Mouse (Mus musculus): ENCODE results near the gene Rad54l.

Gene Rad54l

DNA sequence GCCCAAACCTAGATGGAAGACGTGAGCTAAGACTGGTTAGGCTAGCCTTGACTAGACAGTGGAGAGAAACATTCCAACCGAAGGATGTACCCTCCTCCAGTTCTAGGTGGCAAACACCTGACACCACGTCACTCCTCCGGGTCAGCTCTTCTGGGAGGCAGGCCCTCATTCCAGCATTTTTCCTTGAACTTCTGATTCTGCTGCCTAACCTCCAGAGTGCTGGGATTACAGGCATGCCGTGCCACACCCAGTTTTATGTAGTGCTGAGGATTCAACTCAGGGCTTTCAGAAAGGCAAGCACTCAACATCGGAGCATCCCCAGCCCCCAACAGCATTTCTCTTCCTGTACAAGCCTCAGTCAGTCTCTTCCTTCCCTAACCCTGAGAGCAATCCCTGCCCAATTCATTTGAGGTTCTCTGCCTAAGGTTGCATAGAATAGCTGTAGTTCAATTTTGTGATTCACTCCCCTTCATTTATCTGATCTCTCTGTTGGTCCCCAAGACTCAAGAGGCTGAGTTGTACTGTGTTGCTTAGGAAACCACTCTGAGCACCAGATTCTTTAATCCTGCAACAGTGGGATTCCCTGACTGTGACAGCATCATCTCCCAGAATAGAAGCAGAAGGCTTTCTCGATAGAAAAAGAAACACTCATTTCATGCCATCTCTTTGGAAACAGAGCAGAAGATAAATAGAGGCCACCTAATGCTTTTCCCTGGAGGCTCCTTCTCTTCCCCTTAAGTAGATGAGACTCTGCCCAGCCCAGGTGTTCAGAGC is 17.5 kb upstream of the Rad54l start:
- no peak for DNase-seq (ENCODE audit: low spot score)

DNA sequence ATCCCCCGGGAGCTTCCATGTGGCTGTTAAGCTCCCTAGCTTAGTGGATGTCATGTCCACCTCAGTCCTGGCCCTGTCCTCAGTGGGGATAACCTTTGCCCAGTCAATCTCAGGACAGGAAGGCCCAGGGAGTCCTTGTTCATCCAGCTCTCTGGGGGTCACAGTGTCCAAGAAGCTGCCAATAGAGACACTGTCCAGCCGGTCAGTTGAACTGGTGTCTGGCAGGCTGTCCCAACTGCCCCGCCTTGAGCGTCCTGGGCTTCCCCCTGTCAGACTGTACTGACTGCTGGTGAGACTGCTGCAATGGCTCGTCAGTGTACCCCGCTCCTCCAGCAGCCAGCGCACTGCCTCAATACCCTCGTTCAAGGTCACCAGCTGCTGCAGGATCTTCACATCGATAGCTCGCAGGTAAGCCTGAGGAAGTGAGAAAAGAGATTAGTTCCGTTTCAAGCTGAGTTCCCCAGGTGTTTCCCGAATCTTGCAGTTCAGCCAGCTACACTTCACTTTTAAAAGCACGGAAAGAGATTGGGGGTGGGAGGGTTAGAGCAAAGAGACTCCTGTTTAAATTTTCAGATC is 14.0 kb upstream of the Rad54l start:
- DNase-seq (ENCODE audit: low spot score), result no peak

DNA sequence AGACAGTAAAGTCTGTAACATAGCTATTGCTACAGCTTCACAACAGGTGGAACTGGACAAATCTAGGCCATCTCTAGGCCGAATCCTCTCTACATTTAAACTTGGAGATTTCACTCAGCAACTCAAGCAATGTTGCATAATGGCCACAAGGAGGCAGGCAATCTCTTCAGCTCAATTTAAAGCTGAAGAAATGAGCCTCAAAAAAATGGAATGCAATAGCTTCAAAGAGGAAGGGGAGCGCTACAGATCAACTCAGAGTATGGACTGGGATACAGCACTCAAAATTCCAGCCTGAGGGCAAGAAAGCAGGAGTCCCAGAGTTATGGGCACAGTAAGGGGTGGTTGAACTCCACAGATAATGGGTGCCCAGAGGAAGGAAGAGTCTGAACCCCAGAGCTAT is 11.5 kb upstream of the Rad54l start:
- DNase-seq (ENCODE audit: low spot score), result peak; percentile 73

DNA sequence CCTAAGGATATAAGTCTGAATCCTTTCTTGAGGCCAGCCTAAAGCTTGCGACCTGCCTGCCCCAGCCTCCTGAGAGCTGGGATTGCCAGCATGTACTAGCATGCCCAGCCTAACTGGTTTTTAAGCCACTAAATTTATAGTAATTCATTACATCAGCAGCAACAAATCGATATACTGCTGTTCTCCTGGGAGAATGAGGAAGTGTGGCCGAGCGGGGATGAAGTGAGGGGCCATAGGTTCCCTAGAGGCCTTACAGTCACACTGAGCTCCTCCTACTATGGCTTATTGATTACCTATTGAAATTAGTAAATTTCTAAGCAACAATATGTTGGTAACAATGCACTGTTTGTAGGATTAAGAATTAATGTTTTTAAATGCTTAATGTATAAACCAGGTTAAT is 9.6 kb upstream of the Rad54l start:
- no peak for DNase-seq (ENCODE audit: low spot score)

DNA sequence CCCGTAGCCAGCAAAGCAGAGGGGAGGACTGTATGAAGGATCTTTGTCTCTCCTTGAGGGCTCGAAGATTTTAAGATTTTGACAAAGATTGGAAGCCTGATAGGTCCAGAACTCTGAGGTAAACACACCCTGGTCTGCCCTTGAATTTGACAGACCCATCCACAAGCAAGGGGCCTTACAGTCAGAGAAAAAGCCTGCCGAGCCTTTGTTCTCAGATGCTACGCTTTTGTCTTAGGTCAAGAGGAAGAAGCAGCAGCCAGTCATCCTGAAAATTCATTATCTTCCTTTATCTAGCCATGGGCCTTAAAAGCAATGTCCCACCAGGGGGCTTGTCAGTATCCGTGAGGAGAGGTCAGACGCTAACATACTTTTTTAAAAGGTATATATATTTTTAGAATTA is 4.5 kb upstream of the Rad54l start:
- DNase-seq (ENCODE audit: low spot score), result no peak

DNA sequence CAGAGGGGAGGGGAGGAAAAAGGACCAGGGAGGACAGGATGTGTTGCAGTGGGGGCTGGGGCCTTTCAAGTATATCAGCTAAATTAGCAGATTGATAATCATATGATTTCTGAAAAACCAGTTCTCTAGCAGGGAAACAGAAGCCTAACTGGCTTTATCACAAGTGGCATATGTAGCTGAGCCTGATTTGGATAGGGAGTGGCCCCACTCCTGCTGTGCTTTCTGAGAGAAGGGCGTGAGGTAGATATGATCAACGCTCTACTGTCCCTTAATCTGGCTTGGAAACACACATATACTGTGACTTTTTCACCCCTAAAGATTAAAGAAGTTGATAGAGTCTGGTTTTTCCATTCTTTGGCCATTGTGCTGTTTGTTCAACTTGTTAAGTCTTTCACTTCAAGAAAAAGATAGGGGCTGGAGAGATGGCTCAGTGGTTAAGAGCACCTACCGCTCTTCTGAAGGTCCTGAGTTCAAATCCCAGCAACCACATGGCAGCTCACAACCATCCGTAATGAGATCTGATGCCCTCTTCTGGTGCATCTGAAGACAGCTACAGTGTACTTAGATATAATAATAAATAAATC is 2.4 kb upstream of the Rad54l start:
- DNase-seq (ENCODE audit: low spot score), result no peak

DNA sequence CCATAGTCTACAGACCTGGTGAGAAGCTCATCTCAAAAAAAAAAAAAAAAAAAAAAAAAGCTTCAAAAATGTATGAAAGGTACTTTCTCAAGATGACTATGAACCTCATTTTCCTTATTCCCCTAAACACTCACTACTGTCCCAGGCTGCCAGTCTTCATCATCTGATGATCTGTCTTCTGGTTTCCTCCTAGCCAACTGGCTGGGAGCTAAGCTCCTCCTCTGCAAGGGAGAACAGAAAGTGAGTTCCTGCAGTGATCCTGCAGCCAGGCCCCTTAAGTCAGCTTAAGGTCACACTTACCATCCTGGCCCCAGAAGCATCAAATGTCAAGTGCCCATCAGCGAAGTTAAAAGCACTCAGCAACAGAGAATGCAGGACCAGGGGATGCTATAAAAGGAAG is 728 bp downstream of the Rad54l start:
- DNase-seq (ENCODE audit: low spot score), result peak; percentile 17

DNA sequence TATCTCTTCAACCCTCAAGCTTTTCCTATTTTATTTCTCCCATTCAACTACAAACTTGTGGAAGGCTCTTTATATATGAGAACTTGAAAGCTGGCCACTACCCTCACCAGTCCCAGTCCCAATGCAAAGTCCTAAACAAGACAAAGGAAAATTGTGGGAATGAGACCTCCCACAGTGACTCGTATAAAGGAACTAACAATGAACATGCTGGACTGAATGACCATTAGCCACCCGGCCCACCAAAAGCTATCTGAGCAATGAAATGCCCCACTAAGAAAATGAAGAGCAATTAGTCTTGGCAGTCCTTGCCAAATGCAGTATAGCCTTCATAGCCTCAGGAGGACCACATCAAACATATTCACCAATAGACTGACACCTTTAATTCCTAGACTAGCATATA is 12.0 kb downstream of the Rad54l start:
- no peak for DNase-seq (ENCODE audit: low spot score)

DNA sequence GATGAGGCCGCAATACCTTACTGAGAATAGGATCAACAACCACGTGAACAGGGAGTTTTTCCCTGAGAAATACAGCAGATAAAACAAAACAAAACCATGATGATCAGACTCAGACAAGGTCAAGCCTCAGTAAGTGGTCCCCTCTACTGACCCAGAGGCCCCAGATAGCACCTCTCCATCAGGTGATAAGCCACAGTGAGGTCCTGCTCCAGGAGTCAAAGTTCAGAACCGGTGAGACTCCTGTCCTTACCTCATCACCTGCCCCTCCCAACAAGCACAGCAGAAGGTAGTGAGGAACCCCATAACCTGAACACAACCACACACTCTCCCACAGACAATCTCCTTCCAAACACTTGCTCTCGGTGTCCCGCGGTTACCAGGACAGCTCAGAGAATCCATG is 12.8 kb downstream of the Rad54l start:
- no peak for DNase-seq (ENCODE audit: low spot score)

DNA sequence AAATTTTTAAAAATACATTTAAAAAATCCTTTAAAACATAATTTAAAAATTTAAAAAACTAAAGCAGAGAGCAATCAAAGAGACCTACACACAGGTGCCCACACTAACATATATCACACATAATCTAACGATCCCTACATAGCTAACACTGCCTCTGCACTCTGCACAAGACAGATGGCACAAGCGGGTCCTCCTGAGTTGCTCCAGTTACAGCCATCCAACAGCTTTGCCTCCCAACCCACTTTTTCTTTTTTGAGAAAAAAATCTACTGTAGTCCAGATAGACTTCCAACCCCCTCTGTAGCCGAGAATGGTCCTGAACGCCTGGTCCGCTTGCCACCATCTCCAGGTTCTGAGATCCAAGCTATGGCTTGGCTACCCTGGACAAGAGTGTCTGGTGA is 18.2 kb downstream of the Rad54l start:
- no peak for DNase-seq (ENCODE audit: low spot score)

DNA sequence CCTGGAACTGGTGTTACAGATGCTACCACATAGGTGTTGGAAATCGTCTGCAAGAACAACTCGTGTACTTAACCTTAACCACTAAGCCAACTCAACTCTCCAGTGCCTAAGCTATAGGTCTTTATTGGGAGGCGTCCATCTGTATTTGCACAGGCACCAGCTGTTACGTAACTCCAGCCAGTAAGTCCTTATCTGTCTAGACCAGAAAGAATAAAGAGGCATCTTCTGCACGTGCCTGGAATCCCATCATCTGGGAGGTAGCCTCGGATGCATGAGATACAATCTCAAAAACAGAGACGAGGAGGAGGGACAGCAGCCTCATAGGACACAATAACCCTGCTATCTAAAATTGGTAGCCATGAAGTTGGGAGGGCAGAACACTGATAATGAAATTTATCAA is 22.5 kb downstream of the Rad54l start:
- no peak for DNase-seq (ENCODE audit: low spot score)

DNA sequence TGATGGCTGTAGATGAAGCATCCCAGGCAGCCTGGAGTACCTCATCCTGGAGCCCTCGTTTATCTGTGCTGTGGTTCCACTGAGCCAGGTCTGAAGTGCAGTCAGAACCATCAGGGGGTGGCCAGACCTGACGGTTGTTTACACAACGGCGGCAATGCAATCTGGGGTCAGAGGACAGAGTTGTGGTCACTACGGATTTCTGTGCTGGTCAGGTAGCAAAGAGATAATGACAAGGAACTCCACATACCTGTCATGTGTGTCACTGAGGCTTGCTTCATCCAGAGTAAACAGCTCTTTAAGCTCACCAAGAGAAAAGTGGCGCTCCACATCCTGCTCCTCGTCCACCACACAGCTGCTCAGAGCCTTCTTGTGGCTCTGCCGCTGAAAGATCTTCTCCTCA is 26.3 kb downstream of the Rad54l start:
- DNase-seq (ENCODE audit: low spot score), result no peak

DNA sequence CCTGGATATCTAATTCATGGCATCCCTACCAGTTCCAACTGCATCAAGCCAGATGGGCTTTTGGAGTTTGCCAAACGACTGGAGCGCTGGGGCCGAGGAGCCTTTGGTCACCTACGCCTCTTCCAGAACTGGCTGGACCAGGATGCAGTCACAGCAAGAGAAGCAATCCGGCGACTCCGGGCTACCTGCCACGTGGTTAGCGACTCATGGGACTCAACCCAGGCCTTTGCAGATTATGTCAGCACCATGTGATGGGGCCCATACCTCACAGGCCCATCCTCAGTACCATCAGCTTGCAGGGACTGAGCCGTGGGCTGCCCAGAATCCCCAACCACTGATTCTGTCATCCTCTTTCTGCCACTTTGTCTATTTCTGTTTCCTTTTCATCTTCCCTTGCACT is 27.2 kb downstream of the Rad54l start:
- no peak for DNase-seq (ENCODE audit: low spot score)

DNA sequence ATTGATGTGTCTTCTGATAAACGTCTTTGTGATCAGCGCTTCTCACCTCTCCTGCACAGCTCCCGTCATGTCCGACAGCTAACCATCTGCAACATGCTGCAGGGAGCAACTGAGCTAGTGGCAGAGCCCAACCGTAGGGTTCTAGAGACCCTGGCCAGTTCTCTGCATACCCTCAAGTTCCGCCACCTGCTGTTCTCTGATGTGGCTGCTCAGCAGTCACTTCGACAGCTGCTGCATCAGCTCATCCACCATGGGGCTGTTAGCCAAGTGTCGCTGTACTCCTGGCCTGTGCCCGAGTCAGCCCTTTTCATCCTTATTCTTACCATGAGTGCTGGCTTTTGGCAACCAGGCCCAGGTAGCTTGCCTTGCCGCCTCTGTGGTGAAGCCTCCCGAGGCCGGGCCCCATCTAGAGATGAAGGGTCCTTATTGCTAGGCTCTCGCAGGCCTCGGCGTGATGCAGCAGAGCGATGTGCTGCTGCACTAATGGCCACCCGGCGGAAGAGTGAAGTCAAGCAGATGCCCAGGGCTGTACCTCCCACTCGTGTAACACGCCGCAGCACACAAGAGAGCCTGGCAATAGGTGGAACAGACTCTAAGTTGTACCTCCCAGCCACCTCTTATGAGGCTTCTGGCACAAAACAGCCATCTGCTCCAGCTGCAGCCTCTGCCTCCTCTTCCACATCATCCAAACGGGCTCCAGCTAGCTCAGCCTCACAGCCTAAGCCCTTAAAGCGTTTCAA is 34.8 kb downstream of the Rad54l start:
- DNase-seq (ENCODE audit: low spot score), result no peak

DNA sequence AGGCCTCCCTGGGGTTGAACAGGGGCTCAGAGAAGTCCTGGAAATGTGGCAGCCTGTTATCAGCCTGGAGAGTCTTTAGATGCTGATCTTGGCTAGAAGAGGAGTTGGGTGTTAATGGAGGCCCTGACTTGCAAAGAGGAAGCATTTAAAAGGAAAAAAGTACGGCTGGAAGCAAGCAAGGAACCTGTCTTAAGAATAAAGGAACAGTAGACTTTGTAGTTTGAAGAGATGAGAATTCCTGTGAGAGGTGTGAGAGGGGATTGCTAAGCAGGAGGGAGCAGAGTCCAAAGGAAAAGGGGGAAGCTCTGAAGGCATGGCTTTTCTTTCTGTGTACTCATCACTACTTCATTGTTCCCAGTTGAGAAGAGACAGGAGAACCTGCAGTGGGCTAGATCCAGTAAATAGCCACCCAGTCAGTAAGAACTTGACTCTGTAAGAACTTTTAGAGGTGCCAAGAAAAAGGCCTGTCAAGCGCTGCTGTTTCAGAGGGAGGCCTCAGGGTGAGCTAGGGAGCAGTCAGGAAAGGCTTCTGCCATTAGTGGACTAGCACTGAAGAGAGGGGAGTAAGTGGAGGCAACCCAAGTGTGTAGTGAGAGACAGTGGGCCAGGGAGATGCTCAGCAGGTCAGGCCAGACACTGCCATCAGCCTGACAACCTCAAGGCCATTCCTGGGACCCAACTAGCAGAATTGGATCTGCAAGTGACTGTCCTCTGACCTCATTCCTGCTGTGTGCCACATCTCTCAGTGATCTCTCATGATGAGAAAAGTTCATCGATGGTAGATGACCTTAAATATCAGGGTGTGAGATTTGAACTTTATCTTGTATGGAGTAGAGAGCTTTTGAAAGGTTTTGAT is 46.0 kb downstream of the Rad54l start:
- DNase-seq (ENCODE audit: low spot score), result no peak

DNA sequence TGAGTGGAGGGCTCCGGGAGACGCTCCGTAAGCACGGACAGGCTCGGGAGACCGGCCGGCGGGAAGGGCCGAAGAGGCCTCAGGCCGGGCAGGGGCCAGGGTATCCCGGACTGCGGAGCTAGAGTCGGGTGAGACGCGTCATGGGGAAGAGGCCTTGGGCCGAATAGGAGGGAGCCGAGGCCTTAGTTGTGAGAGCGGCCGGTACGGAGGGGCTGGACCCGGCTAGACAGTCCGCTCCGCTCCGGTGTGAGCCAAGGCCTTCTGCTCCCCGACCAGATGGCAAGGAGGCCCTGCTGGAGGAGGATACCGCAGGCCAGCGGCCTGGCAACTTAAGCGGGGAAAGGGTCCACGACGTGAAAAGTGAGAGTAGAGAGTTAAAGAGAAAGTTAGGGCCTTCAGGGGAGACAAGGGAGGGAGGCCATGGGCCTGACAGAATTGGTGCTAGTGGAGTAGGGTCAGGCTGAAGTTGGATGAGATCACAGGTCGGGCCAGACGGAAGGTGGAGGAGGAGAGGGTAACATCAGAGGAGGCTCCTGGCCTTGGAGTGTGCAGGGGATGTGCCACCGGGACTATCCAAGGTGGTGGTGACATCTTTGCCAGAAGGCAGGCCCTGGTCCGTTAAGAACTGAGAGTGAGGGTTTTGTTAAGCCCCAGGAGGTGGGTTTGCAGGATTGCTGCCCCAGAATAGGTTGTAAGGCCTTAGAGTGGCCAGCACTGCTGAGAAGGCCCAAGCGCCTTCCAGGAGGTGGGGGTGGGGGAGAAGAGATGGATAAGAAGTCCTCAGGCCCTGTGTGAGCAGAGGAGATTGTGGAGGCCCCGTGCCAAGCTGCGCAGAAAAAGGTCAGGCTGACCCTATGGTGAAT is 46.9 kb downstream of the Rad54l start:
- peak; percentile 48 for DNase-seq (ENCODE audit: low spot score)

DNA sequence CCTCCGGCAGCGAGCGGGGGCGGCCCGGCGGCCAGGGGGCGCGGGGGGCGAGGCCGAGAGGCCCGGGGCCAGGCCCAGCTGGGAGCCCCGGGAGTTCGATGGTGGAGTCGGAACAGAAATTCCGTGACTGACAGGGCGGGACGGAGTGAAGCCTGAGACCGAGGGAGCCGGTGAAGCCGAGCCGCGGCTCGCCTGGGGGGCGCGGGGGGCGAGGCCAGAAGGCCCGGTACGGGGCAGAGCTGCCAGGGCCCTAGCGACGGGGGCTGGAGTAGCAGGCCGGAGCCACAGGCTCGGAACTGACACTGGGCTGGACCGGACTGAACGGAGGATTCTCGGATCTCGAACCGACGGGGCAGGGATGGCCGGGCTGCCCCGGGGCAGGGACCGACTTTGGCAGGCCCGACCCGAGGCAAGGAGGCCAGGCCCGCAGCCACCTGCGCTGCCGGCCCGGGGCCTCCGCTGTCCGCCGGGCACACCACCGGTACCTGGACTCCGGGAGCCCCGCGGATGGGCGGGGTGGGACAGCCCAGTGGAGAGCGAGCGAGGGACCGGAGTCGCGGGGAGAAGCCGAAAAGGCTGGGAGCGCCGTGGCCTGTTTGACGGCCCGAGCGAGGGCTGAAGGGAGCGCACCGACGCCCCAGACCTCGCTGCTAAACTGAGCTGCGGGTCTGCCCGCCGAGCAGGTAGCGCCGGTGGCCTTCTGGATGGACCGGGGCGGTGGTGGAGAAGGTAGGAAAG is 47.7 kb downstream of the Rad54l start:
- peak; percentile 77 for DNase-seq (ENCODE audit: low spot score)

DNA sequence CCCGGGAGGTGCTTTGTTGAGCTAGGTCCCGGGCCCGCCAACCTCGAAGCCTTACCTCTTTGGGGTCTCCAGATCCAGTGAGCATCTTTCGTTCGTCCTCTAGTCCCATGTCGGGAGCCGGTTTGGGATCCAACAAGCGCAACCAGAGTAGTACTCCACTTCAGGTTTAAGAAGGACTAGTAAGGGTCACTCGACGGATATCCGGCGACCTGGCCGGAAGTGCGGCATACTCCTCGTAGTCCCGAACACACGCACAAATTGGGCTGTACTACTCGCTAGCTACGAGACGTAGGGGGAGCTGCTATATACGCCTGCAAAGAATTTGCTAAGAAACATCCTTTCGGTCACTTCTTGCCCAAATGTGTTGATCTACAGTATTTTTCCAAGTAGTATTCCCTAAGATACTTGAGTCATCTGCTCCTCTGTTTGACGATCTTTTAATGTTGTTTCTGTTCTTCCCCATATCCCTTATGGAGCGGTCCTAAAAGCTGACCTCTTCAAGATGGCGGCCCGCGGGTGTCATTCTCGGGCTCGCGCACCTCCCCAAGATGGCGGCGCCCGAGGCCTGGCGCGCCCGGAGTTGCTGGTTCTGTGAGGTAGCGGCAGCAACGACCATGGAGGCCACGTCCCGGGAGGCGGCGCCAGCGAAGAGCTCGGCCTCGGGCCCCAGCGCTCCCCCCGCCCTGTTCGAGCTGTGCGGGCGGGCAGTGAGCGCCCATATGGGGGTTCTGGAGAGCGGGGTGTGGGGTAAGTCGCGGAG is 48.4 kb downstream of the Rad54l start, which contains the start of the genes Uqcrh and Lrrc41:
Gene Uqcrh (minus strand): TSS at position 211 of the 760 bp plus-strand sequence.
Gene Lrrc41 (plus strand): TSS at position 409 of the 760 bp plus-strand sequence.
- DNase-seq (ENCODE audit: low spot score), result peak; percentile 96

DNA sequence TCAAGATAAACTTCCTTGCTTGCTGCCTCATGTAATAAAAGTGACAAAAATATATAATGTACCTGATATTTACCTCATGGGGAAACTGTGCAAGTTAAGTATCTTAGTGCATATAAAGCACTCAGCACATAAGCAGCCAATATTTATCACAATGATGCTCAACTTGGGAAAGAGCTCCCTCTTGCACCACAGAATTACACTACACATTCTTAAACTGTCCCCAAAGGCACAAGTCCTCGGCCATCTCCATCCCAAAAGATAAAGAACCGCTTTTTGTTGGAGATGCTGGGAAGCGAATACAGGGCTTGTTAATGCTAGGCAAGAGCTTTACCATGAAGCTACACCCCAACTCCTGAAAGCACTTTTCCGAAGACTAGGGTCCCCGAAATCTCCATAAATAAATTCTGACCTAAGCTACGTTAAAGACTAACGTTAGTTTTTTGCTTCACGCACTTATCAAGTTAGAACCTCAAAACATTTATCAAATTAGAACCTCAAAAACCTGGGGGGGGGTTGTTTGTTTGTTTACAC is 49.3 kb downstream of the Rad54l start:
- peak; percentile 59 for DNase-seq (ENCODE audit: low spot score)

Data from embryo, embryonic 10.5 days (tissue).